Mouse (Mus musculus): ENCODE results near the gene Cradd.

DNA sequence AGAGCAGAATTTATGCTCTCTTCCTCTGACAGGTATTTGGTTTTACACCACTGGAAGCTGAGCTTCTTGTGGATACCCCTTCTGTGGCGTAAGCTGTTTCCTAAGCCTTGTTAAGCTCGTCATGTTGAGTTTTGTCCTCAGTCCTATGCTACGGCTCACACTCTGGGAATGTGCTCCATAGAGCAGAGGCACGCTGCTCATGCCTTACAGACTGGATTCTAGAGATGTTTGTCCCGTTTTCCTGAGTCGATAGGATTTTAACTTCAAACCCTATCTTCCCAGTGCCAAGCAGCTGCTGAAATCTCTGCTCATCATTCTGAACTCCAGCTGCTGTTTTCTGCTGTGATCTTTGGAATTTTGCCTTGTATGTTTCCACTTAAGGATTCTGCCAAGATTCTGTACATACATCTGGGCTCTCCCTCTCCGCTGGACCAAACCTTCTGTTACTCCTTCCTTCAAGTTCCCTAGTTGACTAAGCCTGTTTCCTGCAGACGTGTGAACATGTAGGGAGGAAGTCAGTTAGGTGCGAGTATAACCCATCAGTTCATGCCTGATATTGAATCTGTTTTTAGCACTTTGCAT, 164.2 kb downstream of the Cradd start:
- TF ChIP-seq GATA1 (IDR thresholded peaks at IDR 0.05; ENCODE audit: borderline replicate concordance, low read length) (no peak), FLI1 (IDR thresholded peaks at IDR 0.05; ENCODE audit: low read length) (no peak)
